Mouse (Mus musculus): ENCODE results near the gene Dnajc5.

GRCm38 (mm10) chr2:181487338-181488277, 32.7 kb upstream of the Dnajc5 start:
- no peak for TF ChIP-seq ZNF384 (IDR thresholded peaks at IDR 0.05; ENCODE audit: low read depth, low read length)
- peak; percentile 64; the same call in 1 of the 2 replicates for TF ChIP-seq MAFK (IDR thresholded peaks at IDR 0.05; ENCODE audit: insufficient read depth, low read depth, low read length)
- TF ChIP-seq CHD2 (IDR thresholded peaks at IDR 0.05; ENCODE audit: low read depth, low read length): no peak
